Mouse (Mus musculus) G1E (cell line): ENCODE results near the gene Lexm. TPM values are rescaled to one million over a fixed set of nuclear protein-coding genes. Genes with fewer than 3 reads are reported as not detected.

ENCODE experiments used
- ATAC-seq: 2 replicates; pipeline ENCODE4 v1.8.0; 2016; ENCODE audit warnings: mild to moderate bottlenecking; ENCODE audit not compliant: insufficient number of reproducible peaks, poor library complexity, low FRiP score, severe bottlenecking; ENCODE audit errors: extremely low read depth
- DNase-seq: peaks from one replicate; pipeline ENCODE4 v3.0.0; 2012; ENCODE audit warnings: low spot score
- H3K27me3 ChIP-seq: 2 replicates; pipeline ENCODE4 v1.6.1; 2012; ENCODE audit warnings: mild to moderate bottlenecking, low read length, inconsistent platforms; ENCODE audit not compliant: insufficient read depth
- H3K36me3 ChIP-seq: replicated peaks from 2 replicates; pipeline ENCODE3; 2012; ENCODE audit warnings: mild to moderate bottlenecking, inconsistent platforms
- H3K4me1 ChIP-seq: 2 replicates; pipeline ENCODE4 v1.6.1; 2012; ENCODE audit warnings: low read depth, low read length, inconsistent platforms, mixed read lengths; ENCODE audit not compliant: insufficient read depth
- H3K4me3 ChIP-seq: 2 replicates; pipeline ENCODE4 v1.5.1; 2012; ENCODE audit warnings: low read depth, mild to moderate bottlenecking, inconsistent platforms, low read length, moderate library complexity, mixed read lengths
- H3K9me3 ChIP-seq: replicated peaks from 2 replicates; pipeline ENCODE4 v1.6.1; 2012; ENCODE audit warnings: inconsistent platforms
- CTCF ChIP-seq: IDR thresholded peaks from 2 replicates; pipeline ENCODE4 v1.5.1; 2012; ENCODE audit warnings: low read depth, low read length, inconsistent platforms, mixed read lengths
- GATA1 ChIP-seq: IDR thresholded peaks from 2 replicates; pipeline ENCODE4 v1.6.1; 2012; ENCODE audit warnings: borderline replicate concordance, low read length, inconsistent platforms, mixed read lengths
- GATA2 ChIP-seq: IDR thresholded peaks from 2 replicates; pipeline ENCODE4 v1.6.1; 2012; ENCODE audit warnings: low read depth, low read length, inconsistent platforms, borderline replicate concordance
- POLR2AphosphoS5 ChIP-seq: IDR thresholded peaks from 2 replicates; pipeline ENCODE4 v1.6.1; 2012; ENCODE audit warnings: low read depth, low read length, inconsistent platforms; ENCODE audit not compliant: insufficient replicate concordance
- TAL1 ChIP-seq: conservative IDR thresholded peaks from 2 replicates; pipeline ENCODE4 v1.6.1; 2012; ENCODE audit warnings: low read depth, low read length, inconsistent platforms, mixed read lengths
- polyA plus RNA-seq: library from polyadenylated mRNA; stranded (reverse); fragments of >175 nt; gene quantifications from 2 replicates; pipeline ENCODE4 v1.2.3, GENCODE M21; 2012
- total RNA-seq, 2 experiments: library from RNA; stranded (forward) in 1 of 2; stranded (reverse) in 1 of 2; fragments of 200-1000 nt in 1 of 2; fragments of >200 nt in 1 of 2; fragmentation: Nextera tagmentation in 1 of 2; gene quantifications; 2 replicates each; pipeline ENCODE4 v1.2.3; 2014 to 2017

Lexm gene
- total and polyA plus RNA-seq, 3 experiments, result not detected

DNA sequence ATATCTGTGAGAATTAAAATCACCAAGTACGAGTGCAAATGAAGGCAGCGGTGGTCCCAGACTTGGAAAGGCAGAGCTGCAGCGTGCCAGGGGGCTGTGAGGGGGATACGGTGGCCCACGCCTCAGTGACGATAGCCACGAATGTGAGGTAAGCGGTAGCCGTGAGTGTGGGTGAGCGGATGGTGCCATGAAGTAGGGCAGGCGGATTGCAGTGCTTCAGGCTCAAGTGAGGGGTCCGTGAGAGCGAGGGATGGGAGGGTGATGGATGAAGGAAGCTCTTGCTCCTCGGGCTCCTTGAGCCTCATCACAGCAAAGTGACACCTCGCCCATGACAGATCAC is 35.2 kb downstream of the Lexm start:
- DNase-seq, result no peak
- no peak for ATAC-seq
- Histone ChIP-seq H3K9me3 (no peaks in the 10 kb centered on the region), H3K36me3 (peaks cover 100% of the 10 kb centered on the region), H3K4me3 (peak overlapping the region; percentile 42; the same call in 1 of the 2 replicates), H3K27me3 (no peaks in the 10 kb centered on the region), H3K4me1 (peaks cover 45% of the 10 kb centered on the region)
- TF ChIP-seq GATA2 (no peak), POLR2AphosphoS5 (no peak)

DNA sequence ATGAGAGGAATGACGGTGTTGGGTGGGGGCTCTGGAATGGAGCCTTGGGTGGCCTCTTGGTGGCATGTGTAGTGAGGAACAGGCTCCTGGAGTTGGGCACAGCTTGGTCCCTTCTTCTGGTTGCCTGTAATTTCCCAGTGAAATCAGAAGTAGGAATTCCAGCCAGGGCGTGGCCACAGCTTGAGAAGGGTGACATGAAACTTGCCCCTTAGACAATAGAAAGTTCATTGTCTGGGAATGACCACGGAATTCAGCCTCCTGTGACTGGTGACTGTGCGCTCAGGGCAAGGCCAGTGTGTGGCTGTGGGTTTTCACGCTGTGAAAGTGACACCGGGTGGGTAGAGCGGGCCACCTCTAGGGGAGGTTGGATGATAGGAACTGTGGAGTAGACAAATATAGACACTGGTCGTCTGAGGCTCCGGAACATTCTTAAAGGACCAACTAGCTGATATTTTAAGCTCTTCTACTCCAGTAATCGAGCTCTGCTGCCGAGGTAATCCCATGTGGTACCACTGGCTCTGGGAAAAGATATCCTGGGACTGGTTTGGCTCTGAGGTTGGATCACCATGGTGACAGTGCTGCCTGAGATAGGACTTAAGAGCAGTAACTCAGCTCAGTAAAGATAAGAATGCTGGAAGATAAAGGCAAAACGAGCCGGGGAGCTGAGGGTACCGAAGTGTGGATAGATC is 35.7 kb downstream of the Lexm start:
- TF ChIP-seq POLR2AphosphoS5, result no peak
- no peak for TF ChIP-seq GATA2
- TF ChIP-seq GATA1, result no peak
- no peak for TF ChIP-seq TAL1
- TF ChIP-seq CTCF, result no peak
- no peaks in the 10 kb centered on the region for H3K27me3 ChIP-seq
- peaks cover 100% of the 10 kb centered on the region for H3K36me3 ChIP-seq
- DNase-seq, result no peak
- H3K4me1 ChIP-seq, result peaks cover 49% of the 10 kb centered on the region
- no peaks in the 10 kb centered on the region for H3K9me3 ChIP-seq
- no peak overlapping the region; the same call in 1 of the 2 replicates for H3K4me3 ChIP-seq
- ATAC-seq, result no peak

DNA sequence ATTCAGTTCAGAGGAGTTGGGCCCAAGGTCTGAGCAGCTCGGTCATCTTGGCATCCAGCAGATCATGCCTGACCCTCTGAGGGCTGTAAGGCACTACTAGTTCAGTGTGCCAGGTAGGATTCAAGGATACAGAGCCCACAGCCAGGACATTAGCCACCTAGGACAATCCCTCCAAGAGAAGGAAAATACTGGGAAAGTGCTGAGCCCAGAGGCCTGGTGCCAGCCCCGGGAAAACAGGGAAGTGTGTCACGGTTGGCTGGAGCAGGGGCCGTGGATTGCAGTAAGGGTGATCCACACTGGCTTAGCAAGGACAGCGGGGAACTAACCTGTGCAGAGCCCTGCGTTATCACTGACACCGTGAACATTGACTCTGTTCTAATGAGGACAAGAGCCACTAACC is 39.5 kb downstream of the Lexm start:
- Histone ChIP-seq H3K4me1 (peaks cover 38% of the 10 kb centered on the region), H3K4me3 (no peak overlapping the region), H3K9me3 (no peaks in the 10 kb centered on the region), H3K27me3 (no peaks in the 10 kb centered on the region), H3K36me3 (peaks cover 100% of the 10 kb centered on the region)
- DNase-seq, result no peak
- no peak for TF ChIP-seq GATA1
- TF ChIP-seq POLR2AphosphoS5, result no peak
- TF ChIP-seq CTCF, result no peak
- TF ChIP-seq TAL1, result no peak
- TF ChIP-seq GATA2, result no peak
- no peak for ATAC-seq

DNA sequence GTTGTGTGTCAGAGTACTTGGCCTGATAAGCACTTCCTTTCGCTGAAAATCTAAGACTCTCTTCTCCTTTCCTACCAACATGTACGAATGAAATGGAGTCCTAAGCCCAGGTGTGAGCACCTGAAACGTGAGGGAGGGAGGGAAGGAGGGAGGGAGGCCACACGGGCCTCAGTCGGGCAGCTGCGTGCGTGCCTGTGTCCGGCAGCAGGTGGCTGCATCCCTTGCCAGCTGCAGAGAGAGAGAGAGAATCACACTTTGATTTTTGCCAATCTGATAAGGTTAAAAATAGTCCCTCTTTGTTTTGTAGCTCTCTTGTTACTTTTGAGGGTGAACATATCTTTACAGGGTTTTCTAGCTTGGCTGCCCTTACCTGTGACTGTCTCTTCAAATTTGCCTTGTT is 42.0 kb downstream of the Lexm start:
- Histone ChIP-seq H3K4me1 (peaks cover 14% of the 10 kb centered on the region), H3K36me3 (peaks cover 100% of the 10 kb centered on the region), H3K9me3 (no peaks in the 10 kb centered on the region), H3K4me3 (no peak overlapping the region), H3K27me3 (no peaks in the 10 kb centered on the region)
- ATAC-seq (no peak), DNase-seq (no peak)
- TF ChIP-seq GATA1 (no peak), GATA2 (no peak), TAL1 (no peak), CTCF (no peak), POLR2AphosphoS5 (no peak)

DNA sequence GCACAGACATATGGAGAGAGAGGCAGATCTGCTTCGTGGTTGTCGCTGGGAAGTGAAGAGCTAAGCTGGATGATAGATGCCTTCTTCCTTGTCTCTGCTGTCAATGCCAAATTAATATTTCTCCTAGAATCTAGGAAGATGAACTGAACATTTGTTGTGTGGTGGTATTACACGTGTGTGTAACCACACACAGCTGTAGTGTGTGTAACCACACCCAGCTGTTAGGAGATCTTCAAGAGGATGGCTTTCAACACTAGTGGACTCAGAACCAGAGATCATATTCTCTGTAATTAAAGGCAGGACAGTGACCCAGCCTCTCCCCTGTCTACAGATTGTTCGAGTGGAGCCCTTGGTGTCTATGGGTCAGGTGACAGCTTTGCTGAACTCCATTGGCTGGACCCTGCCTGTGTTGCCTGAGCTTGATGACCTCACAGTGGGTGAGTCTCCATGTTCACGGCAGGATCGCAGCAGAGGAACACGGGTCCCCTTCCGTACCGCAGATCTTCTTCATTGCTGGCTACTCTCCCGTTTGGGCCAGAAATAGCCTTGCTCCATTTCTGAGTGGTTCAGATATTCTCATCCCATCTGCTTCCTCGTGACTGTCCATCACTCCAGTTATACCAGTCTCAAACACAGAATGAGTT is 45.8 kb downstream of the Lexm start:
- Histone ChIP-seq H3K4me3 (no peak overlapping the region), H3K36me3 (peaks cover 95% of the 10 kb centered on the region), H3K9me3 (no peaks in the 10 kb centered on the region), H3K27me3 (no peaks in the 10 kb centered on the region), H3K4me1 (no peaks in the 10 kb centered on the region)
- DNase-seq (no peak), ATAC-seq (no peak)
- no peak for TF ChIP-seq TAL1
- no peak for TF ChIP-seq GATA1
- no peak for TF ChIP-seq POLR2AphosphoS5
- TF ChIP-seq GATA2, result no peak

DNA sequence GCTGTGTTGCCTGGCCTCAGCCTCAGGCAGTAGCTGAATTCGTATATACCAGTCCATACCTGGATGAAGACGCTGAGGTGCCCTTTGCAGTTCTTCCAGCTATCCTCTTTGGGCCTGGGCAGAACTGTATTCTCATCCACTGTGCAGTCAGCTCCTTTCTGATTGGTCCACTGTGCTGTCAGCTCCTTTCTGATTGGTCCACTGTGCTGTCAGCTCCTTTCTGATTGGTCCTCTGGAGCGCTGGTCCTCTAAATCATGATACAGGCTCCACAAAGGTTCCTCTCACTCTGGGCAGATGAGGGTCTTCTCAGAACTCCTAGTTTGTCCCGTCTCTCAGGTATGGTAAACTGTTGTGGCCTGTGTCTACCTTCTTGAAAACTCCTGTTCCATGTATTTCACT is 47.4 kb downstream of the Lexm start:
- H3K9me3 ChIP-seq, result no peaks in the 10 kb centered on the region
- ATAC-seq (no peak), DNase-seq (no peak)
- no peaks in the 10 kb centered on the region for H3K27me3 ChIP-seq
- peaks cover 95% of the 10 kb centered on the region for H3K36me3 ChIP-seq
- H3K4me1 ChIP-seq, result no peaks in the 10 kb centered on the region; the same call in 1 of the 2 replicates
- no peak for TF ChIP-seq GATA1
- no peak for TF ChIP-seq GATA2
- no peak for TF ChIP-seq POLR2AphosphoS5
- no peak for TF ChIP-seq TAL1
- TF ChIP-seq CTCF, result no peak
- no peak overlapping the region for H3K4me3 ChIP-seq
